Mouse (Mus musculus) gastrocnemius, adult 2 months (tissue): ENCODE data around the gene G530012D18Rik. TPM values are rescaled to one million over a fixed set of nuclear protein-coding genes. Genes with fewer than 3 reads are reported as not detected.
"Not testable (repeated sequence)": the region's sequence is repeated elsewhere in the genome, so short reads cannot be mapped to it uniquely, and the experiment has no call there.

ENCODE experiments used
- DNase-seq: peaks from one replicate; pipeline ENCODE4 v3.0.0; 2022
- H3K27ac ChIP-seq: fragments of 200-600 bp; 2 replicates; pipeline ENCODE4 v1.8.1; 2022; ENCODE audit warnings: mild to moderate bottlenecking
- H3K4me3 ChIP-seq: fragments of 200-600 bp; 2 replicates; pipeline ENCODE4 v1.8.1; 2022; ENCODE audit warnings: mild to moderate bottlenecking, moderate library complexity
- intact Hi-C: fragments of 180-260 bp; cut with DNase I; formaldehyde crosslinking; loops from one replicate; pipeline ENCODE4 v1.15.1; 2025
- total RNA-seq, 2 experiments: library from RNA; stranded (reverse); gene quantifications; 2 replicates each; pipeline ENCODE4 v1.2.3; 2021

G530012D18Rik gene
- total RNA-seq, 2 experiments from 2014 or later, result not detected

DNA sequence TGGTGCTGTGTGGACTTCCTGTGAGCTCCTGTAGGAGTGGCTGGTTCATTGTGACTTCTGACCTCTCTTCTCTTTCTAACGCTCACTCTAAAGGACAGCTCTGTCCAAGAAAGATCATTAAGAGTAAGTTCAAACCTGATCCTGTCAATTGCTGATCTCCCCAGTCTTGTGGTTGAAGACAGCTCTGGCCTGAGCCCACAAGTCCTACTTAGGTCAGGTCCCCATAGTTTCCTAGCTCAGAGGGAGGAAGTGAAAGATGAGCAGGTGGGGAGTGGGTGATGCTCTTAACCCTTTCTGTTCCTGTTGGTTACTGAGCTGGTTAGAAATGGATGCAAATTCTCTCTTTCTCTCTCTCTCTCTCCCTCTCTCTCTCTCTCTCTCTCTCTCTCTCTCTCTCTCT is 28.9 kb downstream of the G530012D18Rik start:
- H3K27ac ChIP-seq, DNase-seq, H3K4me3 ChIP-seq, intact Hi-C loops: not testable (repeated sequence)

GRCm38 (mm10) chr1:85608361-85608760 is 32.9 kb downstream of the G530012D18Rik start:
- intact Hi-C loops, DNase-seq, H3K4me3 ChIP-seq, H3K27ac ChIP-seq: not testable (repeated sequence)

DNA sequence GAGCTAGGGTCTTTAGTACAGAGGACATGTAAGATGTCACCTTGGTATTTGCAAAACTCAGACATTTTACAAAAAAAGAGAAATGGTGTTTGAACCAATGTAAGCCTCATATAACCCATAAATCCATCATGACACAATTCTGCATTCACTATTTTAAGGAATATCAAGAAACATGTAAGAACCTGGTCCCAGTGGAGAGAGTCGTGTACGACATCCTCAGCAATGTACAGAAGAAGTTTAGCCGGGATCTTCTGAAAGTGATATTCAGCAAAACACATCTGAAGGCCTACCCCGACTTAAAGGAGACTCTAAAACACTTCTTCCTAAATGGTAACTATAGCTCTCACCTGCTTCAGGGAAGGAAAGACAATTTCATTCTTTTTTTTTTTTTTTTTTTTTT is 35.1 kb downstream of the G530012D18Rik start:
- intact Hi-C loops, H3K27ac ChIP-seq: not testable (repeated sequence)

GRCm38 (mm10) chr1:85615096-85615495 is 39.6 kb downstream of the G530012D18Rik start:
- intact Hi-C loops, DNase-seq, H3K27ac ChIP-seq, H3K4me3 ChIP-seq: not testable (repeated sequence)

More for the DNA sequence above, 35.1 kb downstream of the G530012D18Rik start:
- H3K4me3 ChIP-seq, DNase-seq: not testable (repeated sequence)

DNA sequence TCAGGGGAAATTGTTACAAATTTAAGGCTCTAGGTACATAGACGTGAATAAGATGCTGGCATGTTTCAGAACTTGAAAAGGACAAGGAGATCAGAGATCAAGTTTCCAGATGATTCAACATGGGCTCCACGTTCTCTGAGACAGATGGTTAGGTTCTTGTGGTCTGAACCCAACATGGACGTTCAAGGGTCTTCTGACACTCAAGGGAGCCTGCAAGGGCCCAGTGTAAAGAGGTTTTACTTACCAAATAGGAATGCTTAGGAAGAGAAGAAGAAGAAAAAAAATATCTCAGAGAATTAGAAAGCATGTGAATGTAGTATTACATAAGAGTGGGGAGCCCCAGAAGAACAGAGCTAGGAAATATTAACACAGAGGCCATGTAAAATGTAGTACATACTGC is 40.3 kb downstream of the G530012D18Rik start:
- DNase-seq, intact Hi-C loops, H3K4me3 ChIP-seq, H3K27ac ChIP-seq: not testable (repeated sequence)

GRCm38 (mm10) chr1:85617161-85617560 is 41.7 kb downstream of the G530012D18Rik start:
- intact Hi-C loops, DNase-seq: not testable (repeated sequence)

DNA sequence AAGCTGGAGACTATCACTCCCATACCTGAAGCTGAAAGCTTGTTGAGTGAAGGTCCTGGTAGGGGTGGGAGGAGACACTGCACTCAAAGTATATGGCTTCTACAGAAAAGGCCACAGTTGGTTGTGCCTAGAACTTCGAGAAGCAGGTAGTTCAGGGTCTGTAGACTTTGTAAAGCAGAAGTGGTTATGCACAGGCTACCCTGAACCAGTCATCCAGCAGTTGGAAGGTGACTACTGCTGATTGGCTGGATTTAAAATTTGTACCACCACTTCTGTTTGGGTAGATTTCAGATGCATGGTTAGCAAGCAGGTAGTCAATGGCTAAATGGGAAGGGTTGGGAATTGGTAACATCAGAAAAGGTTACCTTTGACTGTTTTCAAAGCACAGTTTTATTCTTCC is 43.2 kb downstream of the G530012D18Rik start:
- intact Hi-C loops, H3K4me3 ChIP-seq, H3K27ac ChIP-seq, DNase-seq: not testable (repeated sequence)

More at GRCm38 (mm10) chr1:85617161-85617560, 41.7 kb downstream of the G530012D18Rik start:
- not testable (repeated sequence) for H3K4me3 ChIP-seq, H3K27ac ChIP-seq

Other genes starting within 250 kb of the G530012D18Rik start
- 1 to 10 TPM in 1 of 2 experiments, under 1 TPM in 1; 0.71 to 1.1 TPM for gene Sp110, start 23.1 kb downstream of the G530012D18Rik start, total RNA-seq
- under 1 TPM; 0.47 to 0.59 TPM for gene Sp140, start 24.7 kb downstream of the G530012D18Rik start, total RNA-seq
- gene Sp100, start 74.3 kb downstream of the G530012D18Rik start, total RNA-seq, result 1 to 10 TPM; 6.3 to 7.8 TPM
- under 1 TPM in 1 of 2 experiments, not detected in 1; 0.15 TPM for gene A630001G21Rik, start 203.0 kb downstream of the G530012D18Rik start, total RNA-seq
- 100 to 1,000 TPM; 191 to 193 TPM for gene Cab39, start 217.8 kb downstream of the G530012D18Rik start, total RNA-seq